Mouse (Mus musculus): ENCODE results near the gene Eif4e2.

Eif4e2 gene

DNA sequence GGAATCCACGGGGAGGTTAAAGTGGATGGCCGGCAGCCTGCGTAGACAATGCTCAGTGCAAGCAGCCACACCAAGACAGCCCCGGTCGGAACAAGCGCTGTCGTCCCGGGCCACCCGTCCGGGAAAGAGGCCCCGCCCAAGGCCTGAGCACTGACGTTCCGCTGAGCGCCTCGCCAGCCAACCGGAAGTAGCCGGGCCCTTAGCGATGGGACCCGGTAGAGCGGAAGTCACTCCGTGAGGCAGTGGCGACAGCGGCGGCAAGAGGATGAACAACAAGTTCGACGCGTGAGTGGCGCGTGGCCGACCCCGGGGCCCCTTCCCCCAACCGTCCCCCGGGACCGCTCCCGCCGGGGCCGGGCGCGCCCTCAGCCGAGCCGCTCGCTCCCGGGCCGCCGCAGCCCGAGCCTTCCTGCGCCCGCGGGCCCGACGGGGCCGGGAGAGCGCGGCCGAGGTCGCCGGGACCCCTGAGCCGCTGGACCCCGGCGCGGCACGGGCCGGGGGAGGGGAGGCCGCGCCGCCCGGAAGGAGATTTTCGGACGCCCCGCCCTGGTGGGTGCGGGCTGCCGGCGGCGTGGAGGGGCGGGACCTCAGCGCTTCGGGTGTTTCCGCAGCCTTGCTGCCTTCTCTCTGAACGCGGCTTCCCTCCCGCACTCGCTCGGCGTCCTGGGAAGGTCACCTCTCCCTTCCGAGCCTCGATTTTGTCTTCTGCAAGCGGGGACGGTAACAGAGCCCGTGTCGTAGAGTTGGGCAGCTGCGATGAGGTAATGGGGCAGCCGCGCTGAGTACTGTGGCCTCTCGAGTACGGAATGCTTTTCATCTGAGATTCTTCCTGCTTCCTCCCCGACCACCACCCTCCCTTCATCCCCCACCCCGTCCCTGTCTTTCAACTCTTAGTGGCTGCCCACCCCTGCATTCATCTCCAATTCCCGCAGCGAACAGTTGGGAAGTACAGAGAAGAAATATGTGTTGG, at the start of gene Eif4e2:
Gene Eif4e2, plus strand, starts transcription at position 180 of the 970 bp plus-strand sequence.
- DNase-seq (ENCODE audit: low read depth in 2 of 2, low spot score in 2 of 2), result peak; percentile 86 to 87

DNA sequence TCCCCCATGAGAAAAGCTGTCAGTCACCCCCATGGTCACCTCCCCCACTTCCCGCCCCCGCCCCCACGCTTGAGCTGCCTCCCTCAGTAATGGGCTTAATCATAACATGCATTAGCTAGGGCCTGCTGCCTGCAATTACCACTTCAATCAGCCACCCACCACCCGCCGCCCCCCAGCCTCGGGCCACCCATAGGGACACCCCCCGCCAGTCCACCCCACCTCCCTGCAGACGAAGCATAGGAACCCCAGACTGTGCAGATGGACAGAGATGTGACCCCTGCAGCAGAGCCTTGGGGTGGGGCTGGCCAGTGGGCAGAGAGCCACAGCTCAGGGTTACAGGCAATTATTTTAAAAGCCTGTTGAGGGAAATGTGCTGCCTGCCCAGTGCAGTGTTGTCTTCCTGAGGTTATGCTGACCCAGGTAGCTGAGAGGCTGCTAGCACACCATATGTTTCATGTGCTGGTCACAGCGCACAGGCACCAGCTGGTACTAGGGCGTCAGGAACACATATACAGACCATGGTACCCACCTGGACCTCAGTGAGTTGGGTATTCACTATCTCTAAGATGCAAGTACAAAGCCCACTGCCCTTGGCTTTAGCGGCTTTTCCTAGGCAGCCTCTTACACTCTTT, 49.4 kb upstream of the Eif4e2 start:
- DNase-seq (ENCODE audit: low read depth in 2 of 2, low spot score in 2 of 2), result no peak

DNA sequence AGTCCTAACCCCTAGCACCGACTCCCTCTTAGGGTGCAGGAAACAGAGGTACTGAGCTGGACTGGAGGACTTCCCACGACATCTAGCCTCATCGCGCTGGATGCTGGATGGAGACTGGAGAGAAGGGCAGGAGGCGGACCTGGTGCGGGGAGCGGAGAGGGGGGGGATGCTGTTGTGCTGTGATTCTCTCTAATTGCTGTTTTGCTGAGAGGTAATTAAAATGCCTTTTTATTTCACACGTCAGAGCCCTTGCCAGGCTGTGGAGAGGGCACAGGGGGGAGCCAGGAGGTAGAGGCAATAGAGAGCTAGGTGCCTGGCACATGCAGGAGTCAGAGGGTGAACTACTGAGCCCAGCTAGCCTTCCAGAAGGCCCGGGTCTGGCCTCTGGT, 48.9 kb upstream of the Eif4e2 start:
- no peak for DNase-seq (ENCODE audit: low read depth in 2 of 2, low spot score in 2 of 2)

GRCm38 (mm10) chr1:87170458-87170857, 43.3 kb upstream of the Eif4e2 start:
- DNase-seq (ENCODE audit: low read depth in 2 of 2, low spot score in 2 of 2), result no peak

GRCm38 (mm10) chr1:87171312-87171711, 42.4 kb upstream of the Eif4e2 start:
- no peak for DNase-seq (ENCODE audit: low read depth in 2 of 2, low spot score in 2 of 2)

GRCm38 (mm10) chr1:87172316-87172715, 41.4 kb upstream of the Eif4e2 start:
- no peak for DNase-seq (ENCODE audit: low read depth in 2 of 2, low spot score in 2 of 2)

GRCm38 (mm10) chr1:87174006-87174955, 39.4 kb upstream of the Eif4e2 start:
- peak; percentile 23 to 30 for DNase-seq (ENCODE audit: low read depth in 2 of 2, low spot score in 2 of 2)

GRCm38 (mm10) chr1:87175852-87176292, 37.8 kb upstream of the Eif4e2 start:
- no peak for DNase-seq (ENCODE audit: low read depth in 2 of 2, low spot score in 2 of 2)

- no peak for DNase-seq (ENCODE audit: low read depth in 2 of 2, low spot score in 2 of 2)
Observed at GRCm38 (mm10) chr1:87180896-87181295, 32.8 kb upstream of the Eif4e2 start.

- DNase-seq (ENCODE audit: low read depth in 2 of 2, low spot score in 2 of 2), result no peak
Observed at GRCm38 (mm10) chr1:87183013-87183412, 30.7 kb upstream of the Eif4e2 start, which contains the start of gene Prss56. Gene Prss56 (plus strand): TSS chr1:87183313.

DNA sequence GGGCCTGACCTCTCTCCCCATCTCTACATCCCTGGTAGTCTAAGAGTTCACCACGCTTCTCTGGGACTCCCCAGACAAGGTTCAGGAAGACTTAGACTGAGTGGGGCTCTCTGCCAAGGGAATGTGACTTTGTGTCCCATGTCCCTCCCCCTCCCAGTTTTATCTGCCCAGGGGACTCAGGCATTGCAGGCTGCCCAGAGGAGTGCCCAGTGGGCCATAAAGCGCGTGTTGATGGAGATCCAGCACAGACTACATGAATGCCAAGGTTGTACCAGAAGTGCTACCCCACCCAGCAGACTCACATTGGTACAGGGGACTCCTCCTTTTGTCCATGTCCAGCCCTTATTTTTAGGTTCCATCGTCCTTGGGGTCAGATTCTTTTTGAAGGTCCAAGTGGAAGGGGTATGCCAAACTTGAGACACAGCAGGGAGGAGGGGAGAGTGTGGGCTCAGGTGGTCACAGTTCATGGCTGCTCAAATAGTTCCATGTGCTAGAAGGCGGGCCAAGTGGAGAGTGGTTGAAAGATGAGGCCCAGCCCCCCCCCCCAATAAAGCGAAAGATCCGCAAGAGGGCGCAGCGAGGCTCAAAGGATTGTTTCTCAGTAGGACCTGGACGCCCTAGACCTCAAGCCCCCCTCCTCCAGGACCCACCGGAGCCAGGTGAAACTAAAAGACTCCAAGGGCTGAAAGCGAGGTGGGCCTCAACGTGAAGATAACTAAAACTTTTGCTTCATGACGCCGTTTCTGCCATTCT, 29.5 kb upstream of the Eif4e2 start:
- DNase-seq (ENCODE audit: low read depth in 2 of 2, low spot score in 2 of 2), result no peak

DNA sequence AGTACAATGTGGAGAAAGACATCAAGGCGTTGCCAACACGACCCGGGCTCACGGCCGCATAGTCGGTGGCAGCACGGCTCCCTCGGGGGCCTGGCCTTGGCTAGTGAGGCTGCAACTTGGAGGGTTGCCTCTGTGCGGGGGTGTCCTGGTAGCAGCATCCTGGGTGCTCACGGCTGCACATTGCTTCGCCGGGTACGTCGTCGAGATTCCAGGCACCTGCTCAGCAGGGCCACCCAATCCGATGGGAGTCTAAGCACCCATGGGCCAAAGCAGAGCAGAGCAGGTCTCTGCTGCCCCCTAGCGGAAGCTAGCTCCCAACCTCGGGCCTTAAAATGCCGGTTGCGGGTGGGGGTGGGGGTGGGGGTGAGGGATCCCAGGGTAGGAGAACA, 29.0 kb upstream of the Eif4e2 start:
- peak; percentile 57 to 65 for DNase-seq (ENCODE audit: low read depth in 2 of 2, low spot score in 2 of 2)

GRCm38 (mm10) chr1:87185526-87185925, 28.2 kb upstream of the Eif4e2 start:
- peak in 1 of 2 experiments; percentile 15 for DNase-seq (ENCODE audit: low read depth in 2 of 2, low spot score in 2 of 2)

- peak in 1 of 2 experiments; percentile 3 for DNase-seq (ENCODE audit: low read depth in 2 of 2, low spot score in 2 of 2)
Observed at GRCm38 (mm10) chr1:87186261-87187036, 27.3 kb upstream of the Eif4e2 start.

DNA sequence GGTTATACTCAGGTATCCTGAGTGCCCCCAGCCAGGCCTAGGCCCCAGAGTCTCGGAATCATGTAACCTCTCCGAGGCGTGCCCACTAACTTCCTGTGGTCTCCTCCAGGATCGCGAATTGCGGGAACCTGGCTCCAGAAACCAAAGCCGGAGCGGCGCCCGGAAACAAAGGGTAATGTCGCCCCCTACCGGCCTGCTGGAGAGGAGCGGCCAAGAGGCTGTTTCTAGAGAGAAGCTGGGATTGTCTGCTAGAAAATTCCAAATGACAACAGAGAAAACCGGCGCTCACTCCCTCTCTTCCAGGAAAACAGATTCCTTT, 26.7 kb upstream of the Eif4e2 start:
- DNase-seq (ENCODE audit: low read depth in 2 of 2, low spot score in 2 of 2), result peak; percentile 38 to 49

DNA sequence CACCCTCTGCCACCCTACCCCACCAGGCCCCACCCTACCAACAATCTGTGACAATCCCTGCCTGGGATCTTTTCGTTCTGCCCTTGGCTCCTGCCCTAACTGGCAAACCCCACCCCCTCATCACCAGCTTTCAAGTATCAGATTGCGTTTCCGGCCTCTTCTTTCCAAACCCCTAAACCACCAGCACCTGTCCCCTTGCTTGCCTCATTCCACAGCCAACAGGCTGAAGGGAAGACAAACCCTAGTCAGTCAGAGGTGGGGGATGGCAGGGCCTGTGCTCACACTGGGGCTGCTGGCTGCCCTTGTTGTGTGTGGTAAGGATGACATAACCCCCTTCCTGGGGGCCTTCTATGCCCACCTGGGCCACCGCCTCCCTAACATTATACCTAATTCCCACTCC, 23.3 kb upstream of the Eif4e2 start, which contains the start of gene Chrnd:
Gene Chrnd, plus strand, starts transcription at position 179 of the 400 bp plus-strand sequence.
- no peak for DNase-seq (ENCODE audit: low read depth in 2 of 2, low spot score in 2 of 2)

DNA sequence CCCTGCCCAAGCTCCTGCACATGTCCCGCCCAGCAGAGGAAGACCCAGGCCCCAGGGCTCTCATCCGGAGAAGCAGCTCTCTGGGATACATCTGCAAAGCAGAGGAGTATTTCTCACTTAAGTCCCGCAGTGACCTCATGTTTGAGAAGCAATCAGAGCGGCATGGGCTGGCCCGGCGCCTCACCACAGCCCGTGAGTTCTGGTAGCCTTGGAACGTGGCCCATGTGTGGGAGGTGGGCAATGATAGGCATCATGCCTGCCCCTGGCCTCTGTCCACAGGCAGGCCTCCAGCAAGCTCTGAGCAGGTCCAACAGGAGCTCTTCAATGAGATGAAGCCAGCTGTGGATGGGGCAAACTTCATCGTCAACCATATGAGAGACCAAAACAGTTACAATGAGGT, 16.4 kb upstream of the Eif4e2 start:
- DNase-seq (ENCODE audit: low read depth in 2 of 2, low spot score in 2 of 2), result no peak

GRCm38 (mm10) chr1:87198119-87199065, 15.3 kb upstream of the Eif4e2 start:
- no peak for DNase-seq (ENCODE audit: low read depth in 2 of 2, low spot score in 2 of 2)
